Mouse (Mus musculus) limb, embryonic 10.5 days (tissue): ENCODE results near the gene Ip6k1. TPM values are rescaled to one million over a fixed set of nuclear protein-coding genes. Genes with fewer than 3 reads are reported as not detected.

Experiments
- DNase-seq: peaks from one replicate; pipeline ENCODE4 v3.0.0-alpha.2; 2017; ENCODE audit warnings: low spot score
- H3K27ac ChIP-seq: fragments of 300-500 bp; sonication (generic); 2 replicates; pipeline ENCODE4 v1.5.1; 2016; ENCODE audit warnings: mild to moderate bottlenecking
- H3K27me3 ChIP-seq: fragments of 300-500 bp; sonication (generic); 2 replicates; pipeline ENCODE4 v1.6.1; 2016; ENCODE audit warnings: low read depth, mild to moderate bottlenecking; ENCODE audit not compliant: poor library complexity, severe bottlenecking
- H3K36me3 ChIP-seq: fragments of 300-500 bp; sonication (generic); 2 replicates; pipeline ENCODE4 v1.6.1; 2016; ENCODE audit warnings: mild to moderate bottlenecking, moderate library complexity
- H3K4me1 ChIP-seq: fragments of 300-500 bp; sonication (generic); 2 replicates; pipeline ENCODE4 v1.6.1; 2016
- H3K4me3 ChIP-seq: fragments of 300-500 bp; sonication (generic); 2 replicates; pipeline ENCODE4 v1.5.1; 2016; ENCODE audit warnings: mild to moderate bottlenecking, moderate library complexity
- H3K9me3 ChIP-seq: fragments of 300-500 bp; sonication (generic); replicated peaks from 2 replicates; pipeline ENCODE4 v1.6.1; 2016; ENCODE audit warnings: mild to moderate bottlenecking
- WGBS: fragments of 180-500 bp; shearing (Covaris S2); methylation state at CpG from one replicate; pipeline ENCODE4 v1.1.7; 2016; 5-methylcytosine and 5-hydroxymethylcytosine counted together
- microRNA-seq: library from miRNA; unstranded; fragments of <30 nt; microRNA quantifications from one replicate; pipeline ENCODE4, GENCODE M21; 2017
- polyA plus RNA-seq: library from polyadenylated mRNA; unstranded; fragments of >200 nt; fragmentation: Nextera tagmentation; extraction: Ambion mirVana; gene quantifications from 2 replicates; pipeline ENCODE4 v1.2.1, GENCODE M21; 2016

Gene Ip6k1
- polyA plus RNA-seq, 1 experiment from 2014 or later: 69.8 TPM

GRCm38 (mm10) chr9:108082988-108083431 is 80.7 kb downstream of the Ip6k1 start, which contains the start of gene Rnf123:
TSS of gene Rnf123 (minus strand) at chr9:108083346.
- no peak for DNase-seq
- peaks cover 45% of the 10 kb centered on the region for H3K36me3 ChIP-seq
- peak within 1 kb of the TSS; percentile 29 for H3K4me3 ChIP-seq
- WGBS: 33% methylated on average over 12 of the region's 12 CpGs
- H3K27ac ChIP-seq: no peak within 1 kb of the TSS
- H3K4me1 ChIP-seq: peaks cover 42% of the 10 kb centered on the region
- no peaks in the 10 kb centered on the region for H3K9me3 ChIP-seq
- peaks cover 58% of the 10 kb centered on the region for H3K27me3 ChIP-seq

GRCm38 (mm10) chr9:108083561-108083960 is 81.3 kb downstream of the Ip6k1 start:
- Histone ChIP-seq H3K9me3 (no peaks in the 10 kb centered on the region), H3K4me1 (peaks cover 36% of the 10 kb centered on the region), H3K27me3 (peaks cover 58% of the 10 kb centered on the region), H3K27ac (no peak overlapping the region), H3K4me3 (no peak overlapping the region), H3K36me3 (peaks cover 50% of the 10 kb centered on the region)
- no peak for DNase-seq
- 80% methylated on average over 6 of the region's 6 CpGs for WGBS

GRCm38 (mm10) chr9:108085261-108085660 is 83.0 kb downstream of the Ip6k1 start:
- DNase-seq: no peak
- Histone ChIP-seq H3K9me3 (no peaks in the 10 kb centered on the region), H3K36me3 (peaks cover 67% of the 10 kb centered on the region), H3K27ac (no peak overlapping the region), H3K4me3 (no peak overlapping the region), H3K4me1 (peaks cover 20% of the 10 kb centered on the region), H3K27me3 (peaks cover 53% of the 10 kb centered on the region)
- WGBS: 96% methylated on average over 4 of the region's 4 CpGs

- H3K27me3 ChIP-seq: no peaks in the 10 kb centered on the region
- peaks cover 73% of the 10 kb centered on the region for H3K36me3 ChIP-seq
- no peak for DNase-seq
- no peak overlapping the region for H3K4me3 ChIP-seq
- H3K9me3 ChIP-seq: no peaks in the 10 kb centered on the region
- WGBS: 95% methylated on average over 7 of the region's 7 CpGs
- no peak overlapping the region for H3K27ac ChIP-seq
- peaks cover 26% of the 10 kb centered on the region for H3K4me1 ChIP-seq
Measured at GRCm38 (mm10) chr9:108090611-108091120, 88.4 kb downstream of the Ip6k1 start.

GRCm38 (mm10) chr9:108093586-108093985 is 91.3 kb downstream of the Ip6k1 start:
- Histone ChIP-seq H3K9me3 (no peaks in the 10 kb centered on the region), H3K4me1 (peaks cover 30% of the 10 kb centered on the region), H3K27me3 (no peaks in the 10 kb centered on the region), H3K27ac (peak overlapping the region; percentile 89), H3K36me3 (peaks cover 43% of the 10 kb centered on the region), H3K4me3 (peak overlapping the region; percentile 96)
- DNase-seq: no peak
- 70% methylated on average over 10 of the region's 10 CpGs for WGBS

- Histone ChIP-seq H3K27me3 (no peaks in the 10 kb centered on the region), H3K4me3 (peak within 1 kb of the TSS; percentile 96), H3K27ac (peak within 1 kb of the TSS; percentile 89), H3K9me3 (no peaks in the 10 kb centered on the region), H3K4me1 (peaks cover 34% of the 10 kb centered on the region), H3K36me3 (peaks cover 36% of the 10 kb centered on the region)
- peak; percentile 95 for DNase-seq
- under 1% methylated on average over 52 of the region's 52 CpGs for WGBS
Measured at GRCm38 (mm10) chr9:108094184-108094941, 92.1 kb downstream of the Ip6k1 start, which contains the start of gene Apeh. TSS of gene Apeh (minus strand) at chr9:108094606.

GRCm38 (mm10) chr9:108094998-108095411 is 92.7 kb downstream of the Ip6k1 start:
- under 1% methylated on average over 16 of the region's 16 CpGs for WGBS
- Histone ChIP-seq H3K36me3 (peaks cover 29% of the 10 kb centered on the region), H3K9me3 (no peaks in the 10 kb centered on the region), H3K4me1 (peaks cover 36% of the 10 kb centered on the region), H3K4me3 (peak overlapping the region; percentile 96), H3K27ac (peak overlapping the region; percentile 89), H3K27me3 (no peaks in the 10 kb centered on the region)
- DNase-seq: no peak

GRCm38 (mm10) chr9:108095518-108095917 is 93.2 kb downstream of the Ip6k1 start:
- WGBS: 16% methylated on average over 3 of the region's 3 CpGs
- peak overlapping the region; percentile 89; the same call in 1 of the 2 replicates for H3K27ac ChIP-seq

GRCm38 (mm10) chr9:108095949-108096712 is 93.8 kb downstream of the Ip6k1 start:
- Histone ChIP-seq H3K36me3 (peaks cover 18% of the 10 kb centered on the region), H3K9me3 (no peaks in the 10 kb centered on the region), H3K27ac (0 out of 2 replicates have a peak overlapping the region, but pooled peaks have one; percentile 30), H3K4me3 (no peak overlapping the region), H3K27me3 (no peaks in the 10 kb centered on the region), H3K4me1 (peaks cover 36% of the 10 kb centered on the region)
- WGBS: 68% methylated on average over 10 of the region's 10 CpGs
- no peak for DNase-seq

More at GRCm38 (mm10) chr9:108095518-108095917, 93.2 kb downstream of the Ip6k1 start:
- Histone ChIP-seq H3K4me1 (peaks cover 36% of the 10 kb centered on the region), H3K36me3 (peaks cover 24% of the 10 kb centered on the region), H3K4me3 (peak overlapping the region; percentile 96), H3K9me3 (no peaks in the 10 kb centered on the region), H3K27me3 (no peaks in the 10 kb centered on the region)
- DNase-seq: peak; percentile 79

Small RNA genes lying within 50 kb of the gene (microRNA-seq; reads per million reads assigned to microRNA genes)
- gene Mir7088: not detected

Other genes starting within 250 kb of the Ip6k1 start
- gene Rbm5, start 231.5 kb upstream of the Ip6k1 start, polyA plus RNA-seq: 164 and 214 TPM in 2 replicates
- 96.4 and 116 TPM in 2 replicates for gene Rbm6, start 129.3 kb upstream of the Ip6k1 start, polyA plus RNA-seq
- gene Mon1a, start 114.3 kb upstream of the Ip6k1 start, polyA plus RNA-seq: 10.9 and 11.6 TPM in 2 replicates
- gene Mst1r, start 95.6 kb upstream of the Ip6k1 start, polyA plus RNA-seq: 0.30 and 1.2 TPM in 2 replicates
- gene Actl11, start 74.0 kb upstream of the Ip6k1 start, polyA plus RNA-seq: not detected in 2 replicates
- 7.5 and 9.9 TPM in 2 replicates for gene Camkv, start 66.8 kb upstream of the Ip6k1 start, polyA plus RNA-seq
- 43.2 and 45.9 TPM in 2 replicates for gene Traip, start 52.4 kb upstream of the Ip6k1 start, polyA plus RNA-seq
- 18.6 and 22.5 TPM in 2 replicates for gene Uba7, start 27.0 kb upstream of the Ip6k1 start, polyA plus RNA-seq
- 3.5 and 6.2 TPM in 2 replicates for gene Gm20661, start 19.4 kb upstream of the Ip6k1 start, polyA plus RNA-seq
- gene Inka1, start 16.6 kb upstream of the Ip6k1 start, polyA plus RNA-seq: 180 and 189 TPM in 2 replicates
- gene Cdhr4, start 10.0 kb upstream of the Ip6k1 start, polyA plus RNA-seq: 6.5 and 11.9 TPM in 2 replicates
- 0.34 and 0.93 TPM in 2 replicates for gene Gm20662, start 6.2 kb upstream of the Ip6k1 start, polyA plus RNA-seq
- gene Gmppb, start 46.7 kb downstream of the Ip6k1 start, polyA plus RNA-seq: 25.2 and 26.4 TPM in 2 replicates
- 1.9 and 3.5 TPM in 2 replicates for gene Amigo3, start 50.7 kb downstream of the Ip6k1 start, polyA plus RNA-seq
- 0.54 and 0.74 TPM in 2 replicates for gene Mst1, start 77.9 kb downstream of the Ip6k1 start, polyA plus RNA-seq
- gene Rnf123, start 80.8 kb downstream of the Ip6k1 start, polyA plus RNA-seq: 31.8 and 37.5 TPM in 2 replicates
- gene Apeh, start 92.1 kb downstream of the Ip6k1 start, polyA plus RNA-seq: 70.8 and 76.2 TPM in 2 replicates
- gene Bsn, start 187.9 kb downstream of the Ip6k1 start, polyA plus RNA-seq: 1.7 TPM in 2 replicates